Mouse (Mus musculus) liver, embryonic 16.5 days (tissue): ENCODE data around the gene Ugt1a6a. TPM values are rescaled to one million over a fixed set of nuclear protein-coding genes. Genes with fewer than 3 reads are reported as not detected.
A peak's percentile ranks its signal among the peaks of the same experiment; 100 is the strongest.

Experiments
- ATAC-seq: fragments of 200-750 bp; cut with Nextera tagmentation; 2 replicates; pipeline ENCODE4 v1.8.0; 2017; ENCODE audit warnings: low read depth, mild to moderate bottlenecking, moderate number of reproducible peaks, moderate library complexity
- H3K27ac ChIP-seq: fragments of 300-500 bp; sonication (generic); 2 replicates; pipeline ENCODE4 v1.5.1; 2014; ENCODE audit warnings: mild to moderate bottlenecking, low read length
- H3K27me3 ChIP-seq: fragments of 300-500 bp; sonication (generic); 2 replicates; pipeline ENCODE4 v1.6.1; 2014; ENCODE audit warnings: low read depth, low read length, mixed read lengths; ENCODE audit not compliant: control insufficient read depth, insufficient read depth
- H3K36me3 ChIP-seq: fragments of 300-500 bp; sonication (generic); 2 replicates; pipeline ENCODE4 v1.6.1; 2014; ENCODE audit warnings: mild to moderate bottlenecking; ENCODE audit not compliant: control insufficient read depth, insufficient read depth
- H3K4me1 ChIP-seq: fragments of 300-500 bp; sonication (generic); 2 replicates; pipeline ENCODE4 v1.6.1; 2014; ENCODE audit warnings: low read depth, low read length, mixed read lengths; ENCODE audit not compliant: control insufficient read depth
- H3K4me2 ChIP-seq: fragments of 300-500 bp; sonication (generic); 2 replicates; pipeline ENCODE4 v1.6.1; 2014; ENCODE audit warnings: low read depth, low read length, mixed read lengths
- H3K4me3 ChIP-seq: fragments of 300-500 bp; sonication (generic); 2 replicates; pipeline ENCODE4 v1.5.1; 2014; ENCODE audit warnings: low read depth, mild to moderate bottlenecking, low read length
- H3K9ac ChIP-seq: fragments of 300-500 bp; sonication (generic); 2 replicates; pipeline ENCODE4 v1.6.1; 2014; ENCODE audit warnings: low read depth, low read length
- H3K9me3 ChIP-seq: fragments of 300-500 bp; sonication (generic); replicated peaks from 2 replicates; pipeline ENCODE4 v1.6.1; 2016; ENCODE audit warnings: low read length; ENCODE audit not compliant: control insufficient read depth
- WGBS: fragments of 180-500 bp; shearing (Covaris S2); extraction: QIAGEN DNeasy Blood & Tissue Kit; methylation state at CpG from one replicate; pipeline ENCODE4 v1.1.7; 2014; ENCODE audit not compliant: insufficient replicate concordance; 5-methylcytosine and 5-hydroxymethylcytosine counted together
- polyA plus RNA-seq: library from polyadenylated mRNA; unstranded; fragments of >200 nt; fragmentation: Nextera tagmentation; extraction: Ambion mirVana; gene quantifications from 2 replicates; pipeline ENCODE4 v1.2.1, GENCODE M21; 2015

Ugt1a6a gene
- polyA plus RNA-seq, 1 experiment from 2014 or later = 21.8 TPM

DNA sequence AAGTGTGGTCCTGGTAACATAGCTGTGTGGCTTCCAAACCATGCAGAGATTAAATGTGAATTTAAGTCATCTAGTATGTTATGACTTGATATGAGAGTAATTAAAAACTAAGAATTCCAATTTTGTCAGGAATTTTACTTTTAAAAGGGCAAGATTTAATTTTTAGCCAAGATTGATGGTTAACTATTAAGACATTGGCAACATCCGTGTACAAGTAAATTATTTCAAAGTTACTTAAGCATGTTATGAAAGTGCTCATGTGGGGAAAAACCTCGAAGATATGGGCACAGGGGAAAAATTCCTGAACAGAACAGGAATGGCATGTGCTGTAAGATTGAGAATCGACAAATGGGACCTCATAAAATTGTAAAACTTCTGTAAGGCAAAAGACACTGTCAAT lies 62.8 kb downstream of the Ugt1a6a start:
- no peak overlapping the region for H3K27ac ChIP-seq

DNA sequence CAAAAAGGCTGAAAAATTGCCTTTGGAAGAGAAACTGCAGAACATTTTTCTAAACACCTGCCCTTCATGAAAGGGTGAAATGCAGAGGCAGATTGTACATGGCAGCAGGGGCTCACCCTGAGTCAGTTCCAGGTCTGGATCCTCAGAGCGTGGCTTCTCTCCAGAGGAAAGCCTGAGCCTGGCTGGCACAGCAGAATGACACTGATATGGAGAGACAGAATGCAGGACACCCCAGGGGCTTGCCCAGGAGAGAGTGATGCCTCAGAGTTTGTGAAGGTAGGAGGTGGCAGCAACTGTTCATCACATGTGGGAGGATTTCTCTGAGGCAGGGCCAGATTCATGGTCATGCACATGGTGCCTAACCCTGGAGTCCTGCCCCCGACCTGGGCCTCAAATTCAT lies 65.4 kb downstream of the Ugt1a6a start:
- Histone ChIP-seq H3K27me3 (no peaks in the 10 kb centered on the region), H3K9ac (no peak overlapping the region), H3K4me3 (no peak overlapping the region), H3K4me1 (no peaks in the 10 kb centered on the region; the same call in 1 of the 2 replicates), H3K27ac (no peak overlapping the region), H3K4me2 (no peak overlapping the region), H3K9me3 (no peaks in the 10 kb centered on the region), H3K36me3 (no peaks in the 10 kb centered on the region)
- ATAC-seq = no peak
- WGBS = 59% methylated on average over 2 of the region's 2 CpGs

More for the DNA sequence above, 62.8 kb downstream of the Ugt1a6a start:
- ATAC-seq = no peak
- H3K4me1 ChIP-seq = no peaks in the 10 kb centered on the region
- no peak overlapping the region for H3K9ac ChIP-seq
- 43% methylated on average over 3 of the region's 3 CpGs for WGBS
- no peaks in the 10 kb centered on the region for H3K36me3 ChIP-seq
- no peaks in the 10 kb centered on the region for H3K27me3 ChIP-seq
- no peaks in the 10 kb centered on the region for H3K9me3 ChIP-seq
- no peak overlapping the region for H3K4me2 ChIP-seq
- H3K4me3 ChIP-seq = no peak overlapping the region

DNA sequence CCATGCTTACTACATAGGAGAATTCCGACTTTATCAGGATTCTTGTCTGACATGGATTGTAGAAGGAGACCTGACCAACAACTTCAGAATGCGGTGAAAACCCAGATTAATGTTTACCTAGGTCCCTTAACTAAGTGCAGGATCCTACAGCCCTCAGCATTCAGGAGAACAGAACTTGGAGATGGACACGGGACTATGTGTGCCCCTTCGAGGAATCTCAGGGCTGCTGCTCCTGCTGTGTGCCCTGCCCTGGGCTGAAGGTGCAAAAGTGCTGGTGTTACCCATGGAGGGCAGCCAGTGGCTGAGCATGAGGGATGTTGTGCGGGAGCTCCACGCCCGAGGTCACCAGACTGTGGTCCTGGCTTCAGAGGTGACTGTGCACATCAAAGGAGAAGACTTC lies 65.8 kb downstream of the Ugt1a6a start, which contains the start of gene Ugt1a2:
Ugt1a2 (plus strand) TSS at position 146 of the 400 bp plus-strand sequence.
- Histone ChIP-seq H3K4me1 (no peaks in the 10 kb centered on the region; the same call in 1 of the 2 replicates), H3K36me3 (no peaks in the 10 kb centered on the region), H3K27me3 (no peaks in the 10 kb centered on the region), H3K27ac (no peak within 1 kb of the TSS), H3K4me3 (no peak within 1 kb of the TSS), H3K9me3 (no peaks in the 10 kb centered on the region), H3K4me2 (no peak within 1 kb of the TSS), H3K9ac (no peak within 1 kb of the TSS)
- ATAC-seq = no peak
- WGBS = 60% methylated on average over 7 of the region's 7 CpGs

DNA sequence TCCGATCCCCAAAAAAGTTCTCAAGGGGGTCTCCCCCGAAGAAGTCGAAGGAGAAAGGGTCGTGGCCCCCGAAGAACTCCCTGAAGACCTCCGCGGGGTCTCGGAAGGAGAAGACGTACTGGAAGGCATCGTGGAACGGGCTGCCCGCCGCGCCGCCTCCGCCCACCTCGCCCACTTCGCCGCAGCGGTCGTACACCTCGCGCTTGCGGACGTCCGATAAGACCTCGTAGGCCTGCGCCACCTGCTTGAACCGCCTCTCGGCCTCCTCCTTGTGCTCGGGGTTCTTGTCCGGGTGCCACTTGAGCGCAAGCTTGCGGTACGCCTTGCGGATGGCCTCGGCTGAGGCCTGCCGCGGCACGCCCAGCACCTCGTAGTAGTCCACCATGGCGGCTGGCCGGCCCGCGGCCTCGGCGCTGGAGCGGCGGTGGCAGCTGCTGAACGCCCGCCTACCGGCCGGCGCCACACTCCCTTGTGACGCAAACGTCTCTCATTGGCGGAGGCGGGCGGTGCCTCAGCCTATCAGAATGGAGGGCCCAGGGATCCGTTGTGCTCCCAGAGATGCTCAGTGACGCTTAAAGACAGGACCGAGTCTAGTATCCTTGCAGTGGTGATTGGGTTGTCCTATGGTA lies 70.8 kb downstream of the Ugt1a6a start, which contains the start of gene Dnajb3:
Dnajb3 (minus strand) TSS at position 489 of the 629 bp plus-strand sequence.
- no peaks in the 10 kb centered on the region for H3K9me3 ChIP-seq
- no peaks in the 10 kb centered on the region for H3K36me3 ChIP-seq
- H3K27me3 ChIP-seq = no peaks in the 10 kb centered on the region
- ATAC-seq = peak; percentile 86
- H3K4me3 ChIP-seq = peak within 1 kb of the TSS; percentile 67
- peak within 1 kb of the TSS; percentile 95 for H3K27ac ChIP-seq
- WGBS = 5% methylated on average over 62 of the region's 62 CpGs
- peak within 1 kb of the TSS; percentile 63 for H3K4me2 ChIP-seq
- peak within 1 kb of the TSS; percentile 77 for H3K9ac ChIP-seq
- peaks cover 18% of the 10 kb centered on the region for H3K4me1 ChIP-seq

DNA sequence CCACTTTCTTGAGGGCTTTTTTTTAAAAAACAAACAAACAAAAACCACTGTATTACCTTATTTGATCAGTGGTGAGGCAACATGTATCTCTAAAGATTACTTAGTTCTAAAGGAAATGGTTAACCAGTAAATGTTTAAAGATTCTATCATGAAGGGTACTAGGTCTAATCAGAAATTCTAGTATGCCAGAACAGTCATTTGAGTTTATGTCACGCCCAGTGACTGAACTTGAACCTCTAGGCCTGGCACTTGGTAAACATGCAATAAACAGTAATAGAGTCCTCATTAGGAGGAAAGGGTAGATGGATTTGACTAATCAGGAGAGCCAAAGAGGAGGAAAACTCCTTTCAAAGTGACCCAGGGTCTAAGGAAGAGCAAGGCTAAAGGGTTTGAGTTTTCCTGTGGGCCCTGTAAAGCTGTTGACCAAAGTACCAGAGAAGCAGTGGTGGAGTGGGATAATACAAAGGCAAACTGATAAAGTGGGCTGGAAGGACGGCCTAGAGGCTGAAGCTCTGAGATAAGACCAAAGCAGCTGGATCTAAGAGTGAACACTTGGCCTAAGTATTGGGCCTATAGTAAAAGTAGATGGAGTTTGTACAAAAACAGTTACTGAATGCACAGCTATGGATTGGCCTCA lies 72.4 kb downstream of the Ugt1a6a start:
- Histone ChIP-seq H3K4me2 (peak overlapping the region; percentile 49), H3K27me3 (no peaks in the 10 kb centered on the region), H3K9ac (no peak overlapping the region), H3K4me3 (no peak overlapping the region), H3K36me3 (no peaks in the 10 kb centered on the region), H3K9me3 (no peaks in the 10 kb centered on the region; the same call in 1 of the 2 replicates), H3K4me1 (peaks cover 18% of the 10 kb centered on the region), H3K27ac (peak overlapping the region; percentile 95)
- peak; percentile 83 for ATAC-seq
- 30% methylated on average over 2 of the region's 2 CpGs for WGBS

DNA sequence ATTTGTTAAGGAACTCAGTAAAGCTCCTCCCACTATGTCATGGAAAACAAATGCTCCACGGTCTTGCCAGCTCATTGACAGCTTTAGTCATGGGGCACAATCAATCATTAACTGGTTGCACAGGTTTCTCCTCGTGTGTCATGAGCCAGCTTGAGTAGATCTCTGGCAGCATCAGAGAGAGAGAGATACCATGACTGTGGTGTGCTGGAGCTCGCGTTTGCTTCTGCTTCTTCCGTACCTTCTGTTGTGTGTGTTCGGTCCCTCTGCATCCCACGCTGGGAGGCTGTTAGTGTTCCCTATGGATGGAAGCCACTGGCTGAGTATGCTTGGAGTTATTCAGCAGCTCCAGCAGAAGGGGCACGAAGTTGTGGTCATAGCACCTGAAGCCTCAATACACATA lies 77.2 kb downstream of the Ugt1a6a start, which contains the start of gene Ugt1a1:
Ugt1a1 (plus strand) TSS at position 148 of the 400 bp plus-strand sequence.
- H3K4me2 ChIP-seq = no peak within 1 kb of the TSS
- no peak within 1 kb of the TSS for H3K4me3 ChIP-seq
- WGBS = 58% methylated on average over 8 of the region's 8 CpGs
- ATAC-seq = no peak
- peaks cover 10% of the 10 kb centered on the region for H3K4me1 ChIP-seq
- H3K9ac ChIP-seq = no peak within 1 kb of the TSS
- peaks cover 19% of the 10 kb centered on the region for H3K9me3 ChIP-seq
- H3K36me3 ChIP-seq = no peaks in the 10 kb centered on the region
- no peak within 1 kb of the TSS for H3K27ac ChIP-seq
- H3K27me3 ChIP-seq = no peaks in the 10 kb centered on the region

DNA sequence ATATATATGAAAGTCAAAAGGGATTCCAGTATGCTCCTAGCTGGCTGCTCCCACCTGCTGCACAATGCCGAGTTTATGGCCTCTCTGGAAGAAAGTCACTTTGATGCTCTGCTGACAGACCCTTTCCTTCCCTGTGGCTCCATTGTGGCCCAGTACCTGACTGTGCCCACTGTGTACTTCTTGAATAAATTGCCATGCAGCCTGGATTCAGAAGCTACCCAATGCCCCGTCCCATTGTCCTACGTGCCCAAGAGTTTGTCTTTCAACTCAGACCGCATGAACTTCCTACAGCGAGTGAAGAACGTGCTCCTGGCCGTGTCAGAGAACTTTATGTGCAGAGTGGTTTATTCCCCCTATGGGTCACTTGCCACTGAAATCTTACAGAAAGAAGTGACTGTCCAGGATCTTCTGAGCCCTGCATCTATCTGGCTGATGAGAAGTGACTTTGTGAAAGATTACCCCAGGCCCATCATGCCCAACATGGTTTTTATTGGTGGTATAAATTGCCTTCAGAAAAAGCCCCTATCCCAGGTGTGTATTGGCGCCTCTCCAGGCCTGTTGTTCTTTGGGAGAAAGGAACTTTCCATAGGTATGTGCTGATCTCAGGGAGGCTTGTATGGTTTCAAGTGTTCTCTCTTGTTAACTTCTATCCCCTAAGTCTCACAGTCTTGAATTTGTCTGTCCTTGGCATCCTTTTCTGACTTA lies 77.9 kb downstream of the Ugt1a6a start:
- no peak for ATAC-seq
- peaks cover 6% of the 10 kb centered on the region for H3K4me1 ChIP-seq
- no peak overlapping the region for H3K4me2 ChIP-seq
- H3K9me3 ChIP-seq = peaks cover 25% of the 10 kb centered on the region
- H3K4me3 ChIP-seq = no peak overlapping the region
- H3K9ac ChIP-seq = no peak overlapping the region
- no peaks in the 10 kb centered on the region for H3K27me3 ChIP-seq
- no peak overlapping the region for H3K27ac ChIP-seq
- no peaks in the 10 kb centered on the region for H3K36me3 ChIP-seq
- 47% methylated on average over 8 of the region's 8 CpGs for WGBS

DNA sequence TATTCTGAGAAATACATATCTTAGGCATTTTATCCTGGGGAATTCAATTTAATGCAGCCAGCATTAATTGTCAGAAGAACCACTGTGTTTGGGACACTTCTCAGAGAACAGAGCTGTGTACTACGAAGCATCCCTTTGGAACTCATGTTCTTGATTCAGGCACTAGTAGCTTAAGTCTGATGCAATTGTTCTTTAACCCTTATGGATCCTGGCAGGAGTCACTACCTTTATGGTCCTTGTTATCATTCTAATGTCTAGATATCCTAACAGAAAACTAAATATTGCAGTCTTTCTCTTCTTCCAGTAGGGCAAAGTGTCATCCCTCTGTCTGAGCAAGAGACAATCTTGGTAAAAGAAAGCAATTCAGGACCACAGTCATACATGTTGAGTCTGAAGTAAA lies 78.5 kb downstream of the Ugt1a6a start:
- no peak for ATAC-seq
- Histone ChIP-seq H3K4me3 (no peak overlapping the region), H3K36me3 (no peaks in the 10 kb centered on the region), H3K27me3 (no peaks in the 10 kb centered on the region), H3K27ac (no peak overlapping the region), H3K4me2 (no peak overlapping the region), H3K9me3 (peaks cover 26% of the 10 kb centered on the region), H3K4me1 (no peaks in the 10 kb centered on the region; the same call in 1 of the 2 replicates), H3K9ac (no peak overlapping the region)
- WGBS = 48% methylated on average over 1 of the region's 1 CpGs
